Mouse (Mus musculus) heart, embryonic 10.5 days (tissue): ENCODE measurements around the gene Rag1. TPM values are rescaled to one million over a fixed set of nuclear protein-coding genes. Genes with fewer than 3 reads are reported as not detected.

Source experiments
- DNase-seq: peaks from one replicate; pipeline ENCODE4 v3.0.0-alpha.2; 2017; ENCODE audit warnings: low spot score
- H3K27ac ChIP-seq: fragments of 300-500 bp; sonication (generic); 2 replicates; pipeline ENCODE4 v1.5.1; 2016; ENCODE audit warnings: mild to moderate bottlenecking
- H3K27me3 ChIP-seq: fragments of 300-500 bp; sonication (generic); 2 replicates; pipeline ENCODE4 v1.6.1; 2016; ENCODE audit warnings: mild to moderate bottlenecking; ENCODE audit not compliant: poor library complexity, insufficient read depth, severe bottlenecking
- H3K36me3 ChIP-seq: fragments of 300-500 bp; sonication (generic); 2 replicates; pipeline ENCODE4 v1.6.1; 2016; ENCODE audit warnings: mild to moderate bottlenecking, moderate library complexity
- H3K4me1 ChIP-seq: fragments of 300-500 bp; sonication (generic); 2 replicates; pipeline ENCODE4 v1.6.1; 2016; ENCODE audit warnings: mild to moderate bottlenecking
- H3K4me3 ChIP-seq: fragments of 300-500 bp; sonication (generic); 2 replicates; pipeline ENCODE4 v1.5.1; 2016; ENCODE audit warnings: mild to moderate bottlenecking, moderate library complexity
- H3K9me3 ChIP-seq: fragments of 300-500 bp; sonication (generic); 2 replicates; pipeline ENCODE4 v1.6.1; 2016; ENCODE audit warnings: mild to moderate bottlenecking, moderate library complexity
- WGBS: fragments of 180-500 bp; shearing (Covaris S2); methylation state at CpG from one replicate; pipeline ENCODE4 v1.1.7; 2016; 5-methylcytosine and 5-hydroxymethylcytosine counted together
- polyA plus RNA-seq: library from polyadenylated mRNA; unstranded; fragments of >200 nt; fragmentation: Nextera tagmentation; extraction: Ambion mirVana; gene quantifications from 2 replicates; pipeline ENCODE4 v1.2.1, GENCODE M21; 2016

Gene Rag1
- polyA plus RNA-seq, 1 experiment from 2014 or later = not detected

DNA sequence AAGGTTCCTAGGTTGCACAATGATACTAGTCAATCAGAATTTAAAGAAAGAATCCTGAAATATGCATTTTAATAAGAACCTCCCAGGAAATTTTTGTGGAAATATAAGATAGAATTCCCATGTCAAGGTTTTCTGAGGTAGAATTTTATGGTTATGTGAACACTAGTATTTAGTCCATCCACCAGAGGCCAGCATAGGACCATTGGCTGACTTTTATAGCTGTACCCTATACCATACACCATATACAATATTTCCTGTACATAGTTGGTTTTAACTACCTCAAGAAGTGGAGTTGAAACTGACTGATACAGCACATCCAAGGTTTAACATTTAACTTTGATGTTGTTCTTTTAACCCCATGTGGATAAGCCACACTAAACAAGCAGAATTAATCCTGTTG, 52.1 kb downstream of the Rag1 start:
- Histone ChIP-seq H3K27me3 (no peaks in the 10 kb centered on the region), H3K27ac (no peak overlapping the region), H3K4me3 (no peak overlapping the region), H3K4me1 (peaks cover 6% of the 10 kb centered on the region; the same call in 1 of the 2 replicates), H3K9me3 (no peaks in the 10 kb centered on the region), H3K36me3 (no peaks in the 10 kb centered on the region)
- DNase-seq = no peak

- no peak for DNase-seq
- H3K9me3 ChIP-seq = no peaks in the 10 kb centered on the region
- no peaks in the 10 kb centered on the region for H3K36me3 ChIP-seq
- H3K27ac ChIP-seq = no peak overlapping the region
- H3K4me3 ChIP-seq = no peak overlapping the region
- H3K4me1 ChIP-seq = no peaks in the 10 kb centered on the region
- WGBS = 81% methylated on average over 5 of the region's 5 CpGs
- H3K27me3 ChIP-seq = no peaks in the 10 kb centered on the region
Measured at GRCm38 (mm10) chr2:101594681-101595080, 54.6 kb downstream of the Rag1 start.

GRCm38 (mm10) chr2:101592886-101593285, 56.4 kb downstream of the Rag1 start:
- WGBS = 79% methylated on average over 8 of the region's 8 CpGs
- Histone ChIP-seq H3K36me3 (no peaks in the 10 kb centered on the region), H3K4me3 (no peak overlapping the region), H3K27ac (no peak overlapping the region), H3K9me3 (no peaks in the 10 kb centered on the region), H3K4me1 (no peaks in the 10 kb centered on the region), H3K27me3 (no peaks in the 10 kb centered on the region)
- DNase-seq = no peak

DNA sequence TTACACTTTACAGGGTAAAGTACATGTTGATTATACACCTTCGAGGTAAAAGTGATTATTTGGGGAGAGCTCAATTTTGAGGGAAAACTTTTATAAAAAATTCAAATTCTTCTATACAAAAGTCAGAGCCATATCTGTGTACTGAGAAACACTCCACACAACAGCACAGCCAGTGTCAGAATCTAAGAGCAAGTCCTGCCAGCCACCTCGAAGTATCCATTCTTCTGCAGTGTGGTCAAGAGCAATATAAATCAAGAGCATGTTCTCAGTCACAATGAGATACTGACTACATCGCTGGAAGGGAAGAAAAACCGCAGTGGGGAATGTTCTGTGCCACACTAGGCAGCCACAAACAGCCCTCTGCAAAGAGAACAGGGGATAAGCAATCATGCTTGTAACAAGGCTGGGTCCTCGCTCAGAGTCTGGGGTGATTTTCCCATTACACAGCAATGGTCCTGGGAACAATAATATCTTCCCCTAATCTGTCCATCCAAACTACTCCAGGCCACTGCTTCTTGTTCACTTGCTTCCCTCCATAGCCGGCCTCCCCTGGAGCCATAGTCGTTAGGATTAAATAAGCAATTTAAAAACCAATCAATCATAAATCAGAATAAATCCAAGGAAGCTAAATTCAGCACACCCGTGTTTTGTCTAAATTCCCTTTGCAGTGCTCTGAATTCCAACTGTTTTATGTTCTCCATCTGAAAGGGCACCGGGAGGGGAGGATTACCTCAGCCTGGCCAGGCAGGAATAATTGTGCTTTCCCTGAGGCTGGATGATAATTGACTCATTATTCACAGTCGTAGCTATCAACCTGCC, 57.1 kb downstream of the Rag1 start:
- WGBS = 58% methylated on average over 10 of the region's 10 CpGs
- no peaks in the 10 kb centered on the region for H3K36me3 ChIP-seq
- H3K9me3 ChIP-seq = no peaks in the 10 kb centered on the region
- DNase-seq = no peak
- no peaks in the 10 kb centered on the region for H3K27me3 ChIP-seq
- H3K4me3 ChIP-seq = no peak overlapping the region
- no peaks in the 10 kb centered on the region for H3K4me1 ChIP-seq
- H3K27ac ChIP-seq = no peak overlapping the region

- WGBS = 54% methylated on average over 8 of the region's 8 CpGs
Measured at GRCm38 (mm10) chr2:101591356-101591755, 57.9 kb downstream of the Rag1 start.

More at GRCm38 (mm10) chr2:101591356-101591755, 57.9 kb downstream of the Rag1 start:
- Histone ChIP-seq H3K27ac (no peak overlapping the region), H3K27me3 (no peaks in the 10 kb centered on the region), H3K9me3 (no peaks in the 10 kb centered on the region), H3K4me1 (no peaks in the 10 kb centered on the region), H3K36me3 (no peaks in the 10 kb centered on the region), H3K4me3 (no peak overlapping the region)
- DNase-seq = no peak

Other genes with a start within 250 kb of the Rag1 start
- gene Rag2, start 24.8 kb downstream of the Rag1 start, polyA plus RNA-seq = not detected in 2 replicates
- gene B230118H07Rik, start within 50 bp of the Rag1 start, polyA plus RNA-seq = 50.9 and 54.3 TPM in 2 replicates
- gene Traf6, start 28.9 kb upstream of the Rag1 start, polyA plus RNA-seq = 8.9 and 9.0 TPM in 2 replicates
- gene Prr5l, start 233.5 kb upstream of the Rag1 start, polyA plus RNA-seq = 13.0 and 15.1 TPM in 2 replicates
- 55.5 and 62.2 TPM in 2 replicates for gene Commd9, start 236.7 kb upstream of the Rag1 start, polyA plus RNA-seq